11 mouse cellular contexts compared by ENCODE assay signal in the genomic region with DNA sequence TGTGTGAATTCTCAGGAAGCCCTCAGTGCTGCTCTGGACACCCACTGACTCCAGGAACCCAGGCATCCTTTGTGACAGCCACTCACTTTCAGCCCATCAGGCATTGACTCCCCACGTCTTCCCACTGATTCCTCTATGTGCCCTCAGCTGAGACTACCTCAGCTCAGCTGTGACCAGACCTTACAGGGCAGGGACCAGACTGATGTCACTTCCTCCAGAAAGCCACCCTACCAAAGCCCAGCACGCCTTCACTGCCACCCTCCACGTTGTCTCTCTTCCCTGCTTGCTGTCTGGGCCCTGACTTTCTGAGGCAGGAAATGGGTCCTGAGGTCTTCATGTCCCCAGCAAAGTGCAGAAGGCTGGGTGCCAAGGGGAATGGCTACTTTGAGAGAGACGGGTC. TPM values are rescaled to one million over a fixed set of nuclear protein-coding genes. Genes with fewer than 3 reads are reported as not detected.
DNase-seq lines count a peak whose midpoint lies in the region; ATAC-seq and TF ChIP-seq lines count a peak whose summit lies in the region.
"Had no signal": no experiment of that assay in that cellular context is flagged by ENCODE, and none has a peak within 500 bp of the region (broad histone marks: within the 10 kb centered on the region; RNA-seq: fewer than 3 reads in every experiment).

No protein-coding gene starts in this region.

- no peak for TF ChIP-seq CTCF in bone marrow macrophage, adult 2 months (IDR thresholded peaks at IDR 0.05; ENCODE audit: low read depth, low read length)
- TF ChIP-seq CTCF in intestine, postnatal 0 days (IDR thresholded peaks at IDR 0.05; ENCODE audit: low read depth) = no peak

- ATAC-seq in heart, embryonic 13.5 days (ENCODE audit: extremely low read depth, insufficient number of reproducible peaks, low FRiP score, low TSS enrichment) = no peak
- ATAC-seq in intestine, postnatal 0 days = no peak
- ATAC-seq: forebrain, embryonic 13.5 days had no signal

- H3K4me1 ChIP-seq in heart, embryonic 13.5 days = peaks cover 35% of the 10 kb centered on the region
- H3K4me1 ChIP-seq in bone marrow macrophage, adult 2 months (ENCODE audit: control insufficient read depth, insufficient read depth, low read length) = peaks cover 50% of the 10 kb centered on the region
- peaks cover 16% of the 10 kb centered on the region for H3K4me1 ChIP-seq in intestine, postnatal 0 days (replicated peaks; ENCODE audit: control insufficient read depth, insufficient read depth, low read length)
- H3K4me1 ChIP-seq: forebrain, embryonic 13.5 days; hindbrain, embryonic 15.5 days had no signal

- H3K4me3 ChIP-seq in heart, embryonic 13.5 days = no peak overlapping the region
- H3K4me3 ChIP-seq in bone marrow macrophage, adult 2 months (ENCODE audit: insufficient read depth, low read length) = no peak overlapping the region
- no peak overlapping the region for H3K4me3 ChIP-seq in intestine, postnatal 0 days (ENCODE audit: low read depth, low read length)
- H3K4me3 ChIP-seq: forebrain, embryonic 13.5 days; hindbrain, embryonic 15.5 days; liver, embryonic 13.5 days had no signal

- intact Hi-C loops in heart, postnatal 10 days (cut with DNase I) = no loop called here

- peak overlapping the region; percentile 95 for H3K27ac ChIP-seq in heart, embryonic 13.5 days (replicated peaks)
- H3K27ac ChIP-seq in bone marrow macrophage, adult 2 months (ENCODE audit: insufficient read depth, low read depth, low read length) = peak overlapping the region; percentile 57
- peak overlapping the region; percentile 60; the same call in 1 of the 2 replicates for H3K27ac ChIP-seq in intestine, postnatal 0 days (ENCODE audit: low read depth, low read length)
- H3K27ac ChIP-seq: forebrain, embryonic 13.5 days; hindbrain, embryonic 15.5 days; liver, embryonic 13.5 days had no signal

- DNase-seq in heart, postnatal 10 days = no peak
- DNase-seq in 3134 (ENCODE audit: extremely low read depth, insufficient read length, low spot score) = peak; percentile 32
- no peak for DNase-seq in left cerebral cortex, adult 11 months (ENCODE audit: low spot score)
- DNase-seq in layer of hippocampus, adult 8-10 months (ENCODE audit: low spot score in 2 of 2) = no peak
- DNase-seq in embryo, embryonic 10.5 days (ENCODE audit: low spot score) = no peak
- DNase-seq: liver, embryonic 13.5 days had no signal

- H3K36me3 ChIP-seq in heart, embryonic 13.5 days = no peaks in the 10 kb centered on the region
- no peaks in the 10 kb centered on the region; the same call in 1 of the 2 replicates for H3K36me3 ChIP-seq in intestine, postnatal 0 days (ENCODE audit: control insufficient read depth, insufficient read depth)
- H3K36me3 ChIP-seq: hindbrain, embryonic 15.5 days; liver, embryonic 13.5 days had no signal

- no peaks in the 10 kb centered on the region for H3K9me3 ChIP-seq in heart, embryonic 13.5 days
- no peaks in the 10 kb centered on the region for H3K9me3 ChIP-seq in intestine, postnatal 0 days (ENCODE audit: control insufficient read depth)
- H3K9me3 ChIP-seq: forebrain, embryonic 13.5 days; hindbrain, embryonic 15.5 days; liver, embryonic 13.5 days had no signal

- no peak for TF ChIP-seq POLR2A in bone marrow macrophage, adult 2 months (IDR thresholded peaks at IDR 0.05; ENCODE audit: borderline replicate concordance, low read depth, low read length)

- 45% methylated on average over 4 of the region's 4 CpGs for WGBS in heart, embryonic 13.5 days
- 52% methylated on average over 4 of the region's 4 CpGs for WGBS in intestine, postnatal 0 days

- H3K9ac ChIP-seq in heart, embryonic 13.5 days = no peak overlapping the region; the same call in 1 of the 2 replicates
- H3K9ac ChIP-seq in intestine, postnatal 0 days (ENCODE audit: low read depth, low read length) = no peak overlapping the region
- H3K9ac ChIP-seq: forebrain, embryonic 13.5 days; hindbrain, embryonic 15.5 days; liver, embryonic 13.5 days had no signal

- no peaks in the 10 kb centered on the region; the same call in 1 of the 2 replicates for H3K27me3 ChIP-seq in heart, embryonic 13.5 days (replicated peaks)
- H3K27me3 ChIP-seq in intestine, postnatal 0 days (replicated peaks; ENCODE audit: control insufficient read depth, insufficient read depth, low read length) = no peaks in the 10 kb centered on the region
- H3K27me3 ChIP-seq: forebrain, embryonic 13.5 days; hindbrain, embryonic 15.5 days; liver, embryonic 13.5 days had no signal

- no peak overlapping the region for H3K4me2 ChIP-seq in heart, embryonic 13.5 days
- no peak overlapping the region for H3K4me2 ChIP-seq in intestine, postnatal 0 days (replicated peaks; ENCODE audit: low read depth)
- H3K4me2 ChIP-seq: forebrain, embryonic 13.5 days; hindbrain, embryonic 15.5 days; liver, embryonic 13.5 days had no signal

RNA-seq across cellular contexts. Expression of a gene that starts 6.5 kb away (rescaled TPM):
- polyA plus RNA-seq in heart, embryonic 13.5 days (2015; fragmentation: Nextera tagmentation; extraction: Ambion mirVana) = 5.4 and 5.9 TPM in 2 replicates
- total RNA-seq in heart, postnatal 10 days (2021) = 10 to 100 TPM; 14.5 to 15.9 TPM
- not detected in 2 replicates for polyA plus RNA-seq in bone marrow macrophage, adult 2 months (2012; ENCODE audit: insufficient read depth, insufficient read length, missing spikeins)
- polyA plus RNA-seq in intestine, postnatal 0 days (2015; fragmentation: Nextera tagmentation; extraction: Ambion mirVana) = 122 and 141 TPM in 2 replicates
- total RNA-seq in layer of hippocampus, adult 8-10 months (2022) = 1 to 10 TPM in 1 of 4 experiments, under 1 TPM in 3; 0.54 to 1.1 (median 0.86) TPM

Comparison
In these comparisons a context has a peak if more than half of its experiments do, and no peak if none do; other contexts are left out.
1. RNA of a gene that starts 6.5 kb away (polyA plus RNA-seq): 122 to 141 TPM in intestine, postnatal 0 days; 5.4 to 5.9 TPM in heart, embryonic 13.5 days and not detected in bone marrow macrophage, adult 2 months; every median in the first group is over 10 times any median in the second.
2. Peak in every context shown above with its lines, with median percentiles within 50 percentile points of each other: H3K27ac ChIP-seq.